Mouse (Mus musculus) lung, postnatal 0 days (tissue): ENCODE results near the gene Lypd9.

Source experiments
- CTCF ChIP-seq: IDR thresholded peaks from 2 replicates; pipeline ENCODE4 v1.5.1; 2016; ENCODE audit warnings: antibody characterized with exemption, mild to moderate bottlenecking
- EP300 ChIP-seq: IDR thresholded peaks from 2 replicates; pipeline ENCODE4 v1.6.1; 2016; ENCODE audit warnings: antibody characterized with exemption, mild to moderate bottlenecking, control low read depth

DNA sequence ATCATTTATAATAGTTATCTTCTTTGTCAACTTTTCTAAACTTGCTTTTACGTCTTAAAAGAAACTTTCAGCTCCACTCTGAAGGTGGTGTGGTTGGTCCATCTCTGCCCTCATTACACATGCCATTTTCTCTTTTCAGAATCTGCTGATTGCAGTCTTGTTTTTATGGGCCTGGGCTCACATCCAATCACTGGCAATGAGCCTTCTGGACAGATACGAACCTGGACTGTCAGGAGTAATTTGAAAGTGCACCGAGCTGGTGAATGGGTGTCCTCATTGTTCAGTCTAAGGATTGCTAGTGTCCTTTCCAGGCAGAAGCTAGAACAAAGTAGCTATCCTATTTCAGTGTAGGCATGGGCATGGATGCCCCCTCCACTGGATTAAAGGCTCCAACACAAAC lies 44.7 kb downstream of the Lypd9 start:
- no peak for TF ChIP-seq CTCF
- TF ChIP-seq EP300: no peak
